11 mouse cellular contexts compared by ENCODE assay signal in genomic region chr1:162001328-162001727, GRCm38 (mm10). TPM values are rescaled to one million over a fixed set of nuclear protein-coding genes. Genes with fewer than 3 reads are reported as not detected.
DNase-seq lines count a peak whose midpoint lies in the region; ATAC-seq lines count a peak whose summit lies in the region.
"Had no signal": no experiment of that assay in that cellular context is flagged by ENCODE, and none has a peak within 500 bp of the region (broad histone marks: within the 10 kb centered on the region; RNA-seq: fewer than 3 reads in every experiment).

No protein-coding gene starts in this region.

- 73% methylated on average over 8 of the region's 8 CpGs for WGBS in forebrain, embryonic 11.5 days
- 70% methylated on average over 8 of the region's 8 CpGs for WGBS in forebrain, embryonic 16.5 days
- WGBS in lung, embryonic 16.5 days = 67% methylated on average over 8 of the region's 8 CpGs
- WGBS in heart, embryonic 13.5 days = 77% methylated on average over 8 of the region's 8 CpGs
- 52% methylated on average over 8 of the region's 8 CpGs for WGBS in stomach, embryonic 14.5 days

- no peak for ATAC-seq in forebrain, embryonic 11.5 days (replicated peaks; ENCODE audit: low FRiP score)
- no peak for ATAC-seq in forebrain, embryonic 16.5 days
- ATAC-seq in lung, embryonic 16.5 days (ENCODE audit: low read depth) = no peak
- ATAC-seq in heart, embryonic 13.5 days (ENCODE audit: extremely low read depth, insufficient number of reproducible peaks, low FRiP score, low TSS enrichment) = no peak
- no peak for ATAC-seq in stomach, embryonic 14.5 days (ENCODE audit: insufficient number of reproducible peaks, insufficient read depth, low FRiP score, low read depth)
- ATAC-seq in megakaryocyte-erythroid progenitor cell, adult 5-6 weeks (replicated peaks; ENCODE audit: low FRiP score, low TSS enrichment, poor library complexity, severe bottlenecking) = no peak

- 0 out of 2 replicates have a peak overlapping the region, but pooled peaks have one; percentile 3 for H3K27ac ChIP-seq in forebrain, embryonic 11.5 days (ENCODE audit: low read depth, low read length)
- no peak overlapping the region for H3K27ac ChIP-seq in forebrain, embryonic 16.5 days (ENCODE audit: low read length)
- H3K27ac ChIP-seq in lung, embryonic 16.5 days (ENCODE audit: low read length) = peak overlapping the region; percentile 34; the same call in 1 of the 2 replicates
- H3K27ac ChIP-seq in heart, embryonic 13.5 days (replicated peaks) = peak overlapping the region; percentile 82
- peak overlapping the region; percentile 84 for H3K27ac ChIP-seq in stomach, embryonic 14.5 days (ENCODE audit: low read length)

- H3K4me1 ChIP-seq in forebrain, embryonic 11.5 days (replicated peaks; ENCODE audit: control insufficient read depth, insufficient read depth, low read length) = peaks cover 11% of the 10 kb centered on the region
- H3K4me1 ChIP-seq in forebrain, embryonic 16.5 days (replicated peaks; ENCODE audit: control insufficient read depth, insufficient read depth, low read length) = peaks cover 10% of the 10 kb centered on the region; the same call in 1 of the 2 replicates
- H3K4me1 ChIP-seq in lung, embryonic 16.5 days (replicated peaks; ENCODE audit: control insufficient read depth, insufficient read depth, low read length) = peaks cover 28% of the 10 kb centered on the region
- H3K4me1 ChIP-seq in heart, embryonic 13.5 days = peaks cover 46% of the 10 kb centered on the region
- peaks cover 36% of the 10 kb centered on the region for H3K4me1 ChIP-seq in stomach, embryonic 14.5 days (ENCODE audit: control insufficient read depth, insufficient read depth, low read length)

- no peaks in the 10 kb centered on the region for H3K9me3 ChIP-seq in forebrain, embryonic 11.5 days (ENCODE audit: control insufficient read depth, low read length)
- no peaks in the 10 kb centered on the region for H3K9me3 ChIP-seq in forebrain, embryonic 16.5 days (ENCODE audit: control insufficient read depth, low read length)
- no peaks in the 10 kb centered on the region for H3K9me3 ChIP-seq in lung, embryonic 16.5 days (ENCODE audit: control insufficient read depth, low read length)
- no peaks in the 10 kb centered on the region for H3K9me3 ChIP-seq in heart, embryonic 13.5 days
- no peaks in the 10 kb centered on the region for H3K9me3 ChIP-seq in stomach, embryonic 14.5 days (ENCODE audit: control insufficient read depth, low read depth, low read length)

- no peak overlapping the region for H3K4me2 ChIP-seq in forebrain, embryonic 11.5 days (ENCODE audit: low read depth, low read length, severe bottlenecking)
- H3K4me2 ChIP-seq in forebrain, embryonic 16.5 days (ENCODE audit: low read length) = no peak overlapping the region
- H3K4me2 ChIP-seq in lung, embryonic 16.5 days (ENCODE audit: low read depth, low read length) = no peak overlapping the region
- H3K4me2 ChIP-seq in heart, embryonic 13.5 days = no peak overlapping the region
- H3K4me2 ChIP-seq in stomach, embryonic 14.5 days (replicated peaks; ENCODE audit: low read depth, low read length) = no peak overlapping the region

- no peak overlapping the region for H3K9ac ChIP-seq in forebrain, embryonic 11.5 days (ENCODE audit: low read length)
- no peak overlapping the region for H3K9ac ChIP-seq in forebrain, embryonic 16.5 days (replicated peaks; ENCODE audit: low read depth, low read length)
- H3K9ac ChIP-seq in lung, embryonic 16.5 days (ENCODE audit: low read length) = no peak overlapping the region
- H3K9ac ChIP-seq in heart, embryonic 13.5 days = no peak overlapping the region
- no peak overlapping the region for H3K9ac ChIP-seq in stomach, embryonic 14.5 days (replicated peaks; ENCODE audit: low read depth, low read length)

- no peaks in the 10 kb centered on the region for H3K27me3 ChIP-seq in forebrain, embryonic 11.5 days (ENCODE audit: control insufficient read depth, insufficient read depth, low read length)
- H3K27me3 ChIP-seq in forebrain, embryonic 16.5 days (replicated peaks; ENCODE audit: control insufficient read depth, insufficient read depth, low read length) = no peaks in the 10 kb centered on the region
- H3K27me3 ChIP-seq in lung, embryonic 16.5 days (ENCODE audit: control insufficient read depth, insufficient read depth, low read depth, low read length) = no peaks in the 10 kb centered on the region
- H3K27me3 ChIP-seq in heart, embryonic 13.5 days (replicated peaks) = no peaks in the 10 kb centered on the region
- no peaks in the 10 kb centered on the region for H3K27me3 ChIP-seq in stomach, embryonic 14.5 days (ENCODE audit: control insufficient read depth, insufficient read depth, low read length)

- no peak for DNase-seq in forebrain, embryonic 11.5 days (ENCODE audit: low spot score)
- no peak for DNase-seq in lung, postnatal 14 days
- no peak for DNase-seq in left cerebral cortex, adult 18-20 months (ENCODE audit: low spot score in 2 of 2)

- H3K4me3 ChIP-seq in forebrain, embryonic 11.5 days (ENCODE audit: low read depth, low read length) = no peak overlapping the region
- H3K4me3 ChIP-seq in forebrain, embryonic 16.5 days (replicated peaks; ENCODE audit: low read length) = no peak overlapping the region
- H3K4me3 ChIP-seq in lung, embryonic 16.5 days (ENCODE audit: low read length) = no peak overlapping the region
- no peak overlapping the region for H3K4me3 ChIP-seq in heart, embryonic 13.5 days
- no peak overlapping the region for H3K4me3 ChIP-seq in stomach, embryonic 14.5 days (ENCODE audit: low read depth, low read length)

- H3K36me3 ChIP-seq in forebrain, embryonic 11.5 days (ENCODE audit: control insufficient read depth, insufficient read depth, low read length) = no peaks in the 10 kb centered on the region
- no peaks in the 10 kb centered on the region for H3K36me3 ChIP-seq in forebrain, embryonic 16.5 days (ENCODE audit: control insufficient read depth, insufficient read depth)
- no peaks in the 10 kb centered on the region for H3K36me3 ChIP-seq in lung, embryonic 16.5 days (ENCODE audit: control insufficient read depth, insufficient read depth, low read length)
- H3K36me3 ChIP-seq in heart, embryonic 13.5 days = no peaks in the 10 kb centered on the region
- H3K36me3 ChIP-seq in stomach, embryonic 14.5 days (ENCODE audit: control insufficient read depth, insufficient read depth, low read length) = no peaks in the 10 kb centered on the region

RNA-seq across cellular contexts. Expression of gene 4930558K02Rik, which starts 21.9 kb away (rescaled TPM):
- polyA plus RNA-seq in forebrain, embryonic 11.5 days (2014; fragmentation: Nextera tagmentation; extraction: Ambion mirVana) = not detected in 2 replicates
- polyA plus RNA-seq in forebrain, embryonic 16.5 days (2015; fragmentation: Nextera tagmentation; extraction: Ambion mirVana) = not detected in 2 replicates
- not detected in 2 replicates for polyA plus RNA-seq in lung, embryonic 16.5 days (2015; fragmentation: Nextera tagmentation; extraction: Ambion mirVana)
- not detected in 2 replicates for polyA plus RNA-seq in heart, embryonic 13.5 days (2015; fragmentation: Nextera tagmentation; extraction: Ambion mirVana)
- not detected in 2 replicates for polyA plus RNA-seq in stomach, embryonic 14.5 days (2014; fragmentation: Nextera tagmentation; extraction: Ambion mirVana)
- total RNA-seq in left cerebral cortex, adult 18-20 months (2021) = not detected
- total RNA-seq in megakaryocyte-erythroid progenitor cell, adult 5-6 weeks (2014; fragmentation: Nextera tagmentation) = 1.3 TPM in 1 of 2 replicates, not detected in the other
- total RNA-seq in megakaryocyte-erythroid progenitor cell, adult 5-6 weeks (2017) = not detected in 2 replicates
- total RNA-seq: layer of hippocampus, postnatal 25 days; MEL had no signal
- polyA plus RNA-seq: liver, embryonic 16.5 days had no signal

RNA-seq across cellular contexts. Expression of gene Pigc, which starts 32.3 kb away (rescaled TPM):
- polyA plus RNA-seq in forebrain, embryonic 11.5 days (2014; fragmentation: Nextera tagmentation; extraction: Ambion mirVana) = 30.1 and 30.6 TPM in 2 replicates
- 35.7 and 36.9 TPM in 2 replicates for polyA plus RNA-seq in forebrain, embryonic 16.5 days (2015; fragmentation: Nextera tagmentation; extraction: Ambion mirVana)
- polyA plus RNA-seq in lung, embryonic 16.5 days (2015; fragmentation: Nextera tagmentation; extraction: Ambion mirVana) = 35.7 and 38.0 TPM in 2 replicates
- polyA plus RNA-seq in heart, embryonic 13.5 days (2015; fragmentation: Nextera tagmentation; extraction: Ambion mirVana) = 24.0 and 25.0 TPM in 2 replicates
- polyA plus RNA-seq in stomach, embryonic 14.5 days (2014; fragmentation: Nextera tagmentation; extraction: Ambion mirVana) = 39.0 and 42.2 TPM in 2 replicates
- total RNA-seq in left cerebral cortex, adult 18-20 months (2021) = 10 to 100 TPM; 10.8 to 17.3 TPM
- 4.2 and 9.1 TPM in 2 replicates for total RNA-seq in megakaryocyte-erythroid progenitor cell, adult 5-6 weeks (2014; fragmentation: Nextera tagmentation)
- total RNA-seq in megakaryocyte-erythroid progenitor cell, adult 5-6 weeks (2017) = 10.6 and 12.2 TPM in 2 replicates
